Mouse (Mus musculus) cerebellum, adult 9-11 months (tissue): Measurements from ENCODE around the gene Washc3.

Source experiments
- DNase-seq: peaks from one replicate; pipeline ENCODE4 v3.0.0; 2022

Gene Washc3

DNA sequence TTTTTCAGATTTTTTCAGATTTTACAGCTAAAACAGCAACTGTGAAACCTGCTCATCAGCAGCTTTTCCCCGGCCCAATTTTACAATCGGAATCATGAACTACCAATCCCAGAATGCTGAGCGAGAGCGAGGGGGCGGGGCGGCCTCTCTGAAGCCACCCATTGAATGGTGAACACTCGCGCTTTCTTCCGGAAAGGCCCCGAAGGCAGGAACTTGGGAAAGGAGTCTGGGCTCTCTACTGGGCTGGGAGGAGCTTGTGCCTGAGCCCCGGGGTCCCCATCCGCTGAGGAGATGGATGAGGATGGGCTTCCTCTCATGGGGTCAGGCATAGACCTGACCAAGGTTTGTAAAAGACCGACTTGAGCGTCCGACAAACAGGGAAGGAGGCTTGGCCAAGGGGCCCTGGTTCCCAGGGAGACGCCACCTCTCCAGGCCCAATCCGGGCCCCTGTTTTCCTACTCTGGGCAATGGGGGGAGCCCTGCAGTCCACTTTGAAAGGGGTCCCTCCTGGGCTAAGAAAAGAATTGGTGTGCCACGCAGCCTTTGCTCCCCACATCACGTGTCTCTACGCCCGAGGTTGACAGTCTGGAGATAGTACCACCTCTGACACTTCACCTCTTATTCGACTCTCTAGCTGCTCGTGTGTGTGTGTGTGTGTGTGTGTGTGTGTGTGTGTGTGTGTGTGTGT lies at the start of gene Washc3:
TSS of gene Washc3 (plus strand) at position 143 of the 688 bp plus-strand sequence.
- peak; percentile 89 for DNase-seq

GRCm38 (mm10) chr10:88151658-88152057 lies 49.2 kb upstream of the Washc3 start:
- DNase-seq, result no peak

GRCm38 (mm10) chr10:88162096-88162495 lies 38.8 kb upstream of the Washc3 start:
- no peak for DNase-seq

DNA sequence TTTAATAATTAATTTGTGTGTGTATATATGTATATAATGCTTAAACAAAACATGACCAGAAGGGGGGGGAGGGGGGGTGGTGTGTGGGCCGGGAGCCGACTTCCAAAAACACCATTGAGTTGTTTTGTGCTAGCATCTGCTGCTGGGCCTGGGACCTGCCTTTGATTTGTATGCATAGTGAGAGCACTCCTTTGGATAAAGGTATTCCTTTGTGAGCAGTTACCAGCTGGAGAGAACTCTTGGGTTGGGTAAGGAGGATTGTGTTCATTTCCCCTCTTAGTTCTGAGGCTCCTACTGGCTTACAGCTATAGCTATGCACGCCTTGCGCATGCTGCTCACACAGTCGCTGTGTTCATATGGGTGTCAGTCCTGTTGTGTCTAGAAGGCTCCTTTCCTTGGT lies 38.2 kb upstream of the Washc3 start:
- no peak for DNase-seq

DNA sequence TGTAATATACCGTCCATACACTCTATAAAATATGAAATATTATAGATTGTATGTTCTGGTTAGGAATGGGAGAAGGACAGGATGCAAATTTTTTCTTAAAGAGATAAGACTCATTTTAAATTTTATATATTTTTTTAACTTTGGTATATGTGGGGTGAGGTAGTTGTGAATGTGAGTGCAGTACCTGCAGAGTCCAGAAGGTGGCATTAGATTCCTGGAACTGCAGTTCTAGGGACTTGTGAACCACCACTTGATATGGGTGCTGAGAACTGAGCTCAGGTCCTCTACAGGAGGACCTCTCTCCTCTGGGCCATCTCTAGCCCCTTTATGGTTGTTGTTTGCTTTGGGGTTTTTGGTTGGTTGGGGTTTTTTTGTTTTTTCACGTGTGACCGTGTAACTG lies 34.7 kb upstream of the Washc3 start:
- DNase-seq, result no peak

GRCm38 (mm10) chr10:88167438-88168077 lies 33.3 kb upstream of the Washc3 start:
- DNase-seq, result no peak

- peak; percentile 5 for DNase-seq
These were observed 352 bp upstream of the Washc3 start for GRCm38 (mm10) chr10:88200541-88200940.

DNA sequence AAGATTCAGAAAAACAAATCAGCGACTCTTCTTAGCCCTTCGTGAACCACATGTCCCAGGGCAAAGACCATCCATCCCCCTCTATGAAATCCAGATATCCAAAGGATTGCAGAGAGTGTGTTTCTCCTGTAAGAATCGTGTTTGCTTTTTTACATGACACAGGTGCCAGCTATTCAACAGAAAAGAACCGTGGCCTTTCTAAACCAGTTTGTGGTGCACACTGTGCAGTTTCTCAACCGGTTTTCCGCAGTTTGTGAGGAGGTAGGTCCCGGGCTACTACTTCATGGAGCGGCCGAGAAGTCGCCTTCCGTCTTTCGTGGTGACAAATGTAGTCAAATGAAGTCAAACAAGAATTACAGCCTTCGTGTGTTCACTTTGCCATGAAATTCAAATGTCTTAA lies 757 bp downstream of the Washc3 start:
- peak; percentile 19 for DNase-seq

- DNase-seq, result no peak
These were observed 1.7 kb downstream of the Washc3 start for GRCm38 (mm10) chr10:88202581-88202980.

DNA sequence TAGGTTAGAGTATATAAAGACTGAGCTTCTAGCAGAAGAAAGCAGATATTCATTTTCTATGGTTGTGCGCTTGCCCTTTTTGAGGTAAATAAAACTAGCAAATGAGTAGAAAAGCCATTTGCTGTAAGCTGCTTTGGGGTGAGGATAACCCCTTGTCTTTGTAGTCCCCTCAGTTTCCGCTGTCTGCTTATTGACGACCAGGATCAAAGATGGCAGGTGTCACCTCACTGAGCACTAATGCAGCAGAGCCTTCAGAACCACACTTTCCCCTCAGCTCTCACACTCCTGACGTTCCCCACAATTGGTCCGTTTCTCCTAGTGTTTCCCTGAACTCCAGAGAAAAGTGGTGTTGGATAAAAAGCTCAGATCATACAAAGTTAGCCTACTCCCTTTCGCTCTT lies 2.3 kb downstream of the Washc3 start:
- no peak for DNase-seq

- no peak for DNase-seq
These were observed 11.8 kb downstream of the Washc3 start for GRCm38 (mm10) chr10:88212644-88213043.

- no peak for DNase-seq
These were observed 14.1 kb downstream of the Washc3 start for GRCm38 (mm10) chr10:88214800-88215514.

DNA sequence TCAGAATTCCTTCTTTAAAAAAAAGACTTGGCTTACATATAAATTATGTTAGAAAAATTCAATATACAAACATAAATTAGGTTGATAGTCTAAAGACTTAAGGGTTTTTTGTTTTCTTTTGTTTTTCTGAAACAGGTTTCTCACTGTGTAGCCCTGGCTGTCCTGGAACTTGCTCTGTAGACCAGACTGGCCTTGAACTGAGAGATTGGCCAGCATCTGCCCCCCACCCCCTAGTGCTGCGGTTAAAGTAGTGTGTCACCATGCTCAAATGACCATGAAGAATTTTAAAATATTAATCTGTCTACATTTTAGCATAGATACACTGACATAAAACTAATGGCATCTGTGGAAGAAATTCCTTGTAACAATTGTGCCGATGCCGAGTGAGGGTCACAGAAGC lies 17.3 kb downstream of the Washc3 start:
- DNase-seq, result no peak

DNA sequence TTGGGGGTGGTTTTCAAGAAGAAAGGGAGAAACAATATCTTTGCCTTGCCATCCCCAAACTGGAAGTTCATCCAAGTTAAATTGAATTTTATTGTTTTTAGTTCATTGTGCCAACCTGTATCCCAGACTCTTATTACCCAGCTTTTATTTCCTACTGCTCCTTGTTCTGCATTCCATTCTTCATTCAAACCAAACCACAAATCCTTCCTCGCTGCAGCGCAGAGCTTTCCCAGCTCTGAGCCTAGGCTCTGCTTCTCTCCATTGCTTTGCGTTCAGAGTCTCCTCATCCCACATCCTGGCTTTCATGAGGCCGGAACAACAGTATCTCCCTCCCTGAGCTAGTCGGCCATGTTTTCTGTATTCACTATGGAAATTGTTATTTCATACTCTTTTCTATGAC lies 20.8 kb downstream of the Washc3 start:
- DNase-seq, result no peak

DNA sequence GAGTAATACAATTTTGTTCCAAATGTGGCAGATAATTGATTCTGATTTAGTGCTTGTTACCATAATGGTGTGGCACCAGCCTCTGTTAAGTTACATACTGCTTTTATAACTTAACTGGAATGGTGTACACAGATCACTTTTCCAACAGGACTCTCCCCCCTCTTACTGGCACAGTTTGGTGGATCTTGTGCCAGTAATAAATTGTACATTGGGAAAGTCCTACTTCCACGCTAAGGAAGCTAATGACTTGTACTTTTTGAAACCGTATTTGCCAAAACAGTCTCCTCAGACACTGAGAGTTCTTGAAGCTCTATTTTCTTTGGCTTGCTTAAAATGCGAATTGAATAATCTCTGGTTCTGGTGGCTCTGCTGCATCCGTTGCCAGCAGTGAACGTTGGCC lies 24.5 kb downstream of the Washc3 start:
- no peak for DNase-seq

GRCm38 (mm10) chr10:88227962-88228361 lies 27.1 kb downstream of the Washc3 start:
- no peak for DNase-seq

DNA sequence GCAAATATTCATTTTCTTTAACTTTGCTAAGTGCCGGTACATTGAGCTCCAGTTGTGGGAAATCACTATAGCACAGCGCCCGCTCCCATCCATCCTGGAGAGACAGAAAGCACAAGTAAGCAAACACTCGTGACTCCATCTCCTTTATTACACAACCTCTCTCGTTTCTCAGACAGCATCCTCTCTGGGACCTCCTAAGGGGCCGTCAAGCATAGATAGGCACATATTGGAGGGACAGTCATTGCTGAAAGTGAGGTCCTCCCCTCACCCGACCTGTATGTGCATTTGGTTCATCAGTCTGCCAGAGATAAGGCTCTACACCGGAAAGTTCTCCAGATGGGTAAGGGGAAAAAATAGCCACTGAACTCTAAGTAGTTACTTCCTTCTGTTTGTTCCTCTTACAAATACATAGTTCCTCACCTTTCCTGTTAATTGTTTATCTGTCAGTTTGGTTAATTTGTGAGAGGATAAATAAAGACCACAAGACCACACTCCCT lies 27.7 kb downstream of the Washc3 start:
- DNase-seq, result no peak

GRCm38 (mm10) chr10:88231671-88232070 lies 30.8 kb downstream of the Washc3 start:
- DNase-seq, result no peak

DNA sequence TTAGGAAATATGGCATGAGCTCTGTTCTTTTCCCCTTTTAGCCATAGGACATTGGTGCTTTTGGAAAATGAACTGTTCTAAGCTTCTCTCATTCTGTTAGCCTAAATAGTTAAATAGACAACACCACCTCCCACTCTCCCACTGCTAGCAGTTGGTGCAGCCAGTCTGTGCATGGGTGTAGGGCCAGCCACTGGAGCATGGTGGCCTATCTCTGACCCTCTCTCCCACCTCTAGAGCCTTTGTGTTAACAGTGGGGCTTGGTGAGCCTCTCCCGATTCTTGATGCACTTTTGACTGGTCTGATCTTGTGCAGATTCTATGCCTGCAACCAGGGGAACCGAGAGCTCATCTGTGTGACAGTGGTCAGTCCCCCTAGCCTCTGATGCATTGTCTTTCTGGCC lies 31.9 kb downstream of the Washc3 start:
- no peak for DNase-seq

- DNase-seq, result no peak
These were observed 43.8 kb downstream of the Washc3 start for GRCm38 (mm10) chr10:88244681-88245080.

- no peak for DNase-seq
These were observed 49.4 kb downstream of the Washc3 start for GRCm38 (mm10) chr10:88250300-88250699.

DNA sequence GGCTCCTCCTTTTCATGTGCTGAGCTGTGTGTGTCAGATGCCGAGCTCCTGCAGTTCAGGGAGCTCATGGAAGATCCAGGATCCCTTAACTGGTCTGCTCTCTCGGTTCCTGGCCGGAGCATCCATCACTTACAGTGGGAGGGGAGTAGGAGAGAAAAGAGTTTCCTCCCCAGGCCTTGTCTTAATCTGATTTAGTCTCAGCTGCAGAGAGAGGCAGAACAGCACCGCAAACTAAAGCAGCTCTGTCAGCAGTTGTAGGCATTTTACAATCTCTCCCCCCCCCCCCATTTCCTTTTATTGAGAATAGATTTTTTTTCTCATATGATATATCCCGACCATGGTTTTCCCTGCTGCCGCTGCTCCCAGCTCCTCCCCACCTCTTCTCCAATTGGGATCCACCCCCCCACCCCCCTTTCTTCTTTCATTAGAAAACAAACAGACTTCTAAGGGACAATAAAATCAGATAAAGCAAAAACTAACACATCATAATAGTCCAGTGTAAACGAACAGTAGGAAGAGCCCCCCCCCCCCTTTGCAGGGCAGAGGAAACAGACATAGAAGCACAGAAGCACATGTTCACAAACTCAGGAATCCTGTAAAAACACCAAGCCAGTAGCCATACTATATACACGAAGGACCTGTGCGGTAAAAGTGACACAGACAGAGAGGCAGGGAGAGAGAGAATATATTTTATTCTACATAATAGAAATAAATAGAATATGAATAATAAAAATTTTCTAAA lies 51.4 kb downstream of the Washc3 start:
- no peak for DNase-seq

DNA sequence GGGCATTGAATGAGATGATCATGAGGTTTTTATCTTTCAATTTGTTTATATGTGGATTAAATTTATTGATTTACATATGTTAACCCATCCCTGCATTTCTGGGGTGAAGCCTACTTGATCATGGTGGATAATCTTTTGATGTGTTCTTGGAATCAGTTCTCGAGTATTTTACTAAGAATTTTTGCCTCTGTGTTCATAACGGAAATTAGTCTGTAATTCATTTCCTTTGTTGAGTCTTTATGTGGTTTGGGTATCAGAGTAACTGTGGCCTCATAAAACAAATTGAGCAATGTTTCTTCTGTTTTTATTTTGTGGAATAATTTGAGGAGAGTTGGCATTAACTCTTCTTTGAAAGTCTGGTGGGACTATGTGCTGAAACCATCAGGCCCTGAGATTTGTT lies 54.7 kb downstream of the Washc3 start:
- no peak for DNase-seq
